Mouse (Mus musculus): Measurements from ENCODE around the gene Nkx6-2. TPM values are rescaled to one million over a fixed set of nuclear protein-coding genes. Genes with fewer than 3 reads are reported as not detected.

Gene Nkx6-2
- total and polyA plus RNA-seq, 3 experiments = 0.12 TPM; not detected in 2

DNA sequence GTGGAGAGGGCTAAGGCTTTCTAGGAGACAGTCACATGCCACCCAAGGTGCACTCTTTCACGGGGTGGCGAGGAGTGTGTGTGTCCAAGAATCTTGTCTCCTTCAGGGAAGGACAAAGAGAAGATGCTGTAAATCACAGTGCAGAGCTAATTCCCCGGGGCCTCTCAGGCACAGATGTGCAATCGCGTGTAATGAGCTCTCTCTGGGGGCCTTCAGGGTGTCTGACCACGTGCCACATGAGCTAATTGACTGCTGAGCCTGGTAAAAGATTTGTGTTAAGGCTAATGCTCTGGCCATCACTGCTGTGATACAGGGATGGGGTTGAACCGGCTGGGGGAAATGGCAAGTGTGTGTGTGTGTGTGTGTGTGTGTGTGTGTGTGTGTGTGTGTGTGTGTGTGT, 5.3 kb upstream of the Nkx6-2 start:
- no peak overlapping the region for H3K27ac ChIP-seq (ENCODE audit: control insufficient read depth, low read depth, low read length)
- H3K79me2 ChIP-seq (ENCODE audit: control insufficient read depth, insufficient read depth, low read length, poor library complexity) = no peaks in the 10 kb centered on the region

DNA sequence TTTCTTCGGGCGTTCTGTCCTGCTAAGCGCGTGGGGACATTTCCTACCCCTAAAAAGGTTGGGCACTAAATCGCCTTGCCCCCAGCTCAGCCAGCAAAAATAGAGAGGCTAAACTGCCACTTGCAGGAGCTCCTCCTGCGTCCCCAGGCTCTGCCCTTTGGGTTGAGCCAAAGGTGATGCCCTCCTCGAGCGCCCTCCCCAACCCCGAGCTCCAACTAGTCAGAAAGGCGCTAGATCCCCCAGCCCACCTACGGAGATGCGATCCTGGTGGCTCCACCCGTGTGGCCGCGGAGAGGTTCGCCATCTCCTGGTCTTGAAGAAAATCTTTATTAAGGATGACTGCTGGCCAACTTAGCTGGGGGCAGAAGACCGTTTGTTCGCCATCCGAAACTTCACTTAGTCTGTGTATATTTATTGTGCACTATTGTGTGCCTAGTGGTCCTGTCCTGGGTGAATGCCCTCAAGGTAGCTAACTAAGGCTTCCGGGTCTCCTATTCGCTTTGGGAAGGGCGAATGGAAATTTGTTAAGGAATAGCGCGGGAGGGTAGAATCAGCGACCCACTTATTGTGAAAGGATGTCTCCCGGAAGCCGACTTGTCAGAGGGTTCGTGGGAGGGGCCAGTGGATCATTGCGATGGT, 2.7 kb upstream of the Nkx6-2 start:
- H3K9me3 ChIP-seq (replicated peaks; ENCODE audit: insufficient read depth, low read length) = no peaks in the 10 kb centered on the region
- no peak for DNase-seq (ENCODE audit: low read depth, low spot score)
- H3K27ac ChIP-seq (ENCODE audit: control insufficient read depth, low read depth, low read length) = no peak overlapping the region
- no peaks in the 10 kb centered on the region for H3K79me2 ChIP-seq (ENCODE audit: control insufficient read depth, insufficient read depth, low read length, poor library complexity)
- H3K4me3 ChIP-seq (ENCODE audit: control insufficient read depth in 1 of 2, insufficient read depth in 1 of 2, low read depth in 2 of 2, low read length in 2 of 2) = no peak overlapping the region
- H3K27me3 ChIP-seq (ENCODE audit: control insufficient read depth in 1 of 2, insufficient read depth in 2 of 2, low read length in 2 of 2) = no peaks in the 10 kb centered on the region; a peak in 1 of 4 replicates
- no peaks in the 10 kb centered on the region; a peak in 1 of 4 replicates for H3K4me1 ChIP-seq (ENCODE audit: control insufficient read depth in 1 of 2, insufficient read depth in 2 of 2, low read length in 2 of 2)
- TF ChIP-seq BHLHE40 (IDR thresholded peaks at IDR 0.05; ENCODE audit: borderline replicate concordance, low read depth, low read length) (no peak), GATA1 (IDR thresholded peaks at IDR 0.05; ENCODE audit: low read depth, low read length) (no peak), ELF1 (IDR thresholded peaks at IDR 0.05; ENCODE audit: low read depth, low read length) (no peak), E2F4 (IDR thresholded peaks at IDR 0.05; ENCODE audit: borderline replicate concordance, low read depth, low read length) (no peak), CTCF (IDR thresholded peaks at IDR 0.05 in 2 of 3, conservative IDR thresholded peaks at IDR 0.05 in 1 of 3; ENCODE audit: control insufficient read depth in 1 of 3, insufficient read depth in 1 of 3, low read depth in 2 of 3, low read length in 3 of 3, poor library complexity in 1 of 3, severe bottlenecking in 1 of 3) (no peak), MYC (IDR thresholded peaks at IDR 0.05; ENCODE audit: low read depth, low read length) (no peak), USF2 (IDR thresholded peaks at IDR 0.05; ENCODE audit: borderline replicate concordance in 1 of 2, insufficient read depth in 1 of 2, low read depth in 1 of 2, low read length in 2 of 2) (no peak), POLR2AphosphoS5 (IDR thresholded peaks at IDR 0.05; ENCODE audit: borderline replicate concordance, low read depth, low read length) (no peak)
- no peaks in the 10 kb centered on the region for H3K36me3 ChIP-seq (ENCODE audit: control insufficient read depth in 1 of 2, insufficient read depth in 2 of 2, low read length in 2 of 2)
- no peak overlapping the region for H3K9ac ChIP-seq (ENCODE audit: control insufficient read depth, low read depth, low read length, poor library complexity, severe bottlenecking)

More for the DNA sequence above, 5.3 kb upstream of the Nkx6-2 start:
- H3K27me3 ChIP-seq (ENCODE audit: control insufficient read depth in 1 of 2, insufficient read depth in 2 of 2, low read length in 2 of 2) = no peaks in the 10 kb centered on the region; a peak in 1 of 4 replicates
- H3K4me3 ChIP-seq (ENCODE audit: control insufficient read depth in 1 of 2, insufficient read depth in 1 of 2, low read depth in 2 of 2, low read length in 2 of 2) = no peak overlapping the region
- H3K9ac ChIP-seq (ENCODE audit: control insufficient read depth, low read depth, low read length, poor library complexity, severe bottlenecking) = no peak overlapping the region
- no peaks in the 10 kb centered on the region; a peak in 1 of 4 replicates for H3K4me1 ChIP-seq (ENCODE audit: control insufficient read depth in 1 of 2, insufficient read depth in 2 of 2, low read length in 2 of 2)
- no peak for DNase-seq (ENCODE audit: low read depth, low spot score)
- H3K36me3 ChIP-seq (ENCODE audit: control insufficient read depth in 1 of 2, insufficient read depth in 2 of 2, low read length in 2 of 2) = no peaks in the 10 kb centered on the region
- no peaks in the 10 kb centered on the region for H3K9me3 ChIP-seq (replicated peaks; ENCODE audit: insufficient read depth, low read length)
- no peak for TF ChIP-seq MYC (IDR thresholded peaks at IDR 0.05; ENCODE audit: low read depth, low read length)
- TF ChIP-seq CTCF (IDR thresholded peaks at IDR 0.05 in 2 of 3, conservative IDR thresholded peaks at IDR 0.05 in 1 of 3; ENCODE audit: control insufficient read depth in 1 of 3, insufficient read depth in 1 of 3, low read depth in 2 of 3, low read length in 3 of 3, poor library complexity in 1 of 3, severe bottlenecking in 1 of 3) = no peak
- no peak for TF ChIP-seq E2F4 (IDR thresholded peaks at IDR 0.05; ENCODE audit: borderline replicate concordance, low read depth, low read length)
- no peak for TF ChIP-seq MAFK (IDR thresholded peaks at IDR 0.05; ENCODE audit: borderline replicate concordance, low read depth, low read length)
- TF ChIP-seq CHD1 (IDR thresholded peaks at IDR 0.05; ENCODE audit: low read depth, low read length) = no peak
- TF ChIP-seq ZNF384 (IDR thresholded peaks at IDR 0.05; ENCODE audit: low read depth, low read length) = no peak
- no peak for TF ChIP-seq MAZ (IDR thresholded peaks at IDR 0.05; ENCODE audit: low read depth, low read length)
- no peak for TF ChIP-seq CHD2 (IDR thresholded peaks at IDR 0.05; ENCODE audit: low read length)
- TF ChIP-seq ZC3H11A (IDR thresholded peaks at IDR 0.05; ENCODE audit: low read depth, low read length) = no peak
- TF ChIP-seq ZMIZ1 (IDR thresholded peaks at IDR 0.05; ENCODE audit: low read depth, low read length) = no peak
- no peak for TF ChIP-seq TCF12 (IDR thresholded peaks at IDR 0.05; ENCODE audit: low read depth, low read length)
- TF ChIP-seq USF1 (IDR thresholded peaks at IDR 0.05; ENCODE audit: low read depth, low read length) = no peak
- TF ChIP-seq UBTF (IDR thresholded peaks at IDR 0.05; ENCODE audit: borderline replicate concordance, insufficient read depth, low read depth, low read length) = no peak

Measured in MEL (cell line).